Mouse (Mus musculus) neutrophil, adult 83 days (primary cell): ENCODE data around the gene Gm10553. TPM values are rescaled to one million over a fixed set of nuclear protein-coding genes. Genes with fewer than 3 reads are reported as not detected.

Source experiments
- total RNA-seq, 2 experiments: library from RNA; stranded (reverse); gene quantifications; one replicate each; pipeline ENCODE4 v1.2.4; 2023

Gene Gm10553
- total RNA-seq = not detected

DNA sequence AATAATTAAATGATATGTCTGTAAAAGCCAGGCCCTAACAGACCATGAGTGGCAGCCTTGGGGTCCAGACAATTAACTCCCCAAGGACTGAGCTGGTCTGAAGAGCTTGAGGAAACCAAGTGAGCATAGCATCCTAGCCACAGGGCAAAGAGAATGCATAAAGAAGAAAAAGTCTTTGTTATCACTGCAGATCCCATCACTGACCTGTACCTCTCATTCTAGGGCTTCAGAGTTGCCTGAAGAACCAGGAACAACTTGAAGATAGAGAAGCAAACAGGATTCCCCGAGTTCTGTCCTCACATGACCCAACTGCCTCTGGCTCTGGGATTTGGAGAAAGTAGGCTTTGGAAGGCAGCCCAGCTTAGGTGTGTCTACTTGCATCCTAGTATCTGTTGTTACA, at the start of gene Gm10553:
Gene Gm10553, plus strand, starts transcription at position 301 of the 400 bp plus-strand sequence.

DNA sequence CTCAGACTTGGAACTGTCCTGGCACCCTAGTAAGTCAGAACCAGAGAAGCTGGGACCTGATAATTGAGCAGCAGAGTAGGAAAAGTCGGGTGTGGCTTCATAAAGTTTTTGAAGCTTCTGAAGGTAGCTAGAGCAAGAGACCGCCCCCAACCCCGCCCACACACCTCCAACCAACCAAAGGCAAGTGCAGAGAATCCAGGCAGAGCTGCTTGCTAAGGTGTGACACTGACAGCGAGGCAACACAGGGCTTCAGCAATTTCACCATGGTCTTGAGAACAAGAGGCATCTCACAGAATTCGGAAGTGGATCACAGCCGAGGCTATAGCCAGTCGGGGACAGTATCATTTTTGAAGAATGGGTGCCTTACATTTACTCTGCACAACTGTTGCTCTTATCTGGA, 9.8 kb downstream of the Gm10553 start, which contains the start of gene A530032D15Rik:
Gene A530032D15Rik, minus strand, starts transcription at position 101 of the 400 bp plus-strand sequence.

Other genes starting within 250 kb of the Gm10553 start
- gene Slc16a14, start 165.0 kb upstream of the Gm10553 start, total RNA-seq = 1 to 10 TPM; 3.1 to 3.8 TPM
- gene A530032D15Rik, start 9.7 kb downstream of the Gm10553 start, total RNA-seq = 10 to 100 TPM; 26.6 to 37.5 TPM
- gene C130026I21Rik, start 170.4 kb downstream of the Gm10553 start, total RNA-seq = 10 to 100 TPM; 29.4 to 39.6 TPM